18 mouse cellular contexts compared by ENCODE assay signal in genomic region chr13:53461346-53461745, GRCm38 (mm10). TPM values are rescaled to one million over a fixed set of nuclear protein-coding genes. Genes with fewer than 3 reads are reported as not detected.
DNase-seq lines count a peak whose midpoint lies in the region; ATAC-seq lines count a peak whose summit lies in the region.
"Had no signal": no experiment of that assay in that cellular context is flagged by ENCODE, and none has a peak within 500 bp of the region (broad histone marks: within the 10 kb centered on the region; RNA-seq: fewer than 3 reads in every experiment).

No protein-coding gene starts in this region.

- H3K4me1 ChIP-seq in hindbrain, embryonic 10.5 days (replicated peaks) = peaks cover 58% of the 10 kb centered on the region
- H3K4me1 ChIP-seq in hindbrain, embryonic 12.5 days = peaks cover 42% of the 10 kb centered on the region
- peaks cover 18% of the 10 kb centered on the region; the same call in 1 of the 2 replicates for H3K4me1 ChIP-seq in neural tube, embryonic 14.5 days (ENCODE audit: control insufficient read depth, insufficient read depth, low read length)
- H3K4me1 ChIP-seq in neural tube, embryonic 15.5 days = peaks cover 39% of the 10 kb centered on the region
- H3K4me1 ChIP-seq in embryonic facial prominence, embryonic 10.5 days = peaks cover 55% of the 10 kb centered on the region
- H3K4me1 ChIP-seq: liver, embryonic 15.5 days had no signal

- H3K9ac ChIP-seq in hindbrain, embryonic 12.5 days = no peak overlapping the region
- no peak overlapping the region for H3K9ac ChIP-seq in neural tube, embryonic 14.5 days (replicated peaks; ENCODE audit: low read depth, low read length)
- H3K9ac ChIP-seq in neural tube, embryonic 15.5 days (replicated peaks) = no peak overlapping the region
- H3K9ac ChIP-seq: forebrain, embryonic 12.5 days; kidney, embryonic 15.5 days; liver, embryonic 15.5 days; lung, embryonic 15.5 days had no signal

- 9% methylated on average over 2 of the region's 2 CpGs for WGBS in hindbrain, embryonic 10.5 days
- 14% methylated on average over 2 of the region's 2 CpGs for WGBS in hindbrain, embryonic 12.5 days
- WGBS in neural tube, embryonic 14.5 days = 19% methylated on average over 2 of the region's 2 CpGs
- WGBS in neural tube, embryonic 15.5 days = 38% methylated on average over 2 of the region's 2 CpGs
- WGBS in embryonic facial prominence, embryonic 10.5 days = 33% methylated on average over 2 of the region's 2 CpGs

- H3K27ac ChIP-seq in hindbrain, embryonic 10.5 days = peak overlapping the region; percentile 89; the same call in 1 of the 2 replicates
- H3K27ac ChIP-seq in hindbrain, embryonic 12.5 days = no peak overlapping the region
- no peak overlapping the region for H3K27ac ChIP-seq in neural tube, embryonic 14.5 days (ENCODE audit: low read depth, low read length)
- H3K27ac ChIP-seq in neural tube, embryonic 15.5 days (replicated peaks) = no peak overlapping the region
- no peak overlapping the region for H3K27ac ChIP-seq in embryonic facial prominence, embryonic 10.5 days (replicated peaks)
- H3K27ac ChIP-seq: forebrain, embryonic 12.5 days; kidney, embryonic 15.5 days; liver, embryonic 15.5 days; lung, embryonic 15.5 days; stomach, postnatal 0 days had no signal

- no peak for DNase-seq in hindbrain, embryonic 10.5 days (ENCODE audit: low spot score)
- DNase-seq in embryonic facial prominence, embryonic 10.5 days (ENCODE audit: low spot score) = no peak
- DNase-seq in cerebellum, adult 8-10 months = no peak
- DNase-seq in lung, postnatal 10 days = no peak
- DNase-seq in lung, postnatal 36 days = no peak
- DNase-seq: cerebellum, adult 2 months; layer of hippocampus, adult 9-11 months; right cerebral cortex, postnatal 14 days had no signal

- no peaks in the 10 kb centered on the region for H3K9me3 ChIP-seq in hindbrain, embryonic 10.5 days
- H3K9me3 ChIP-seq in hindbrain, embryonic 12.5 days (replicated peaks) = no peaks in the 10 kb centered on the region
- H3K9me3 ChIP-seq in neural tube, embryonic 14.5 days (ENCODE audit: control insufficient read depth, low read length) = no peaks in the 10 kb centered on the region
- H3K9me3 ChIP-seq in neural tube, embryonic 15.5 days (replicated peaks) = no peaks in the 10 kb centered on the region
- no peaks in the 10 kb centered on the region for H3K9me3 ChIP-seq in embryonic facial prominence, embryonic 10.5 days
- H3K9me3 ChIP-seq: forebrain, embryonic 12.5 days; kidney, embryonic 15.5 days; liver, embryonic 15.5 days; lung, embryonic 15.5 days had no signal

- ATAC-seq in hindbrain, embryonic 12.5 days (ENCODE audit: low FRiP score) = no peak
- 0 out of 2 replicates have a peak, but pooled peaks have one; percentile 10 for ATAC-seq in neural tube, embryonic 14.5 days (ENCODE audit: low read depth)
- ATAC-seq in neural tube, embryonic 15.5 days (ENCODE audit: low FRiP score) = no peak
- ATAC-seq: intestine, postnatal 0 days had no signal

- H3K4me3 ChIP-seq in hindbrain, embryonic 10.5 days = 0 out of 2 replicates have a peak overlapping the region, but pooled peaks have one; percentile 54
- no peak overlapping the region for H3K4me3 ChIP-seq in hindbrain, embryonic 12.5 days
- H3K4me3 ChIP-seq in neural tube, embryonic 14.5 days (ENCODE audit: low read depth, low read length) = no peak overlapping the region
- H3K4me3 ChIP-seq in neural tube, embryonic 15.5 days (replicated peaks) = no peak overlapping the region
- peak overlapping the region; percentile 61; the same call in 1 of the 2 replicates for H3K4me3 ChIP-seq in embryonic facial prominence, embryonic 10.5 days
- H3K4me3 ChIP-seq: liver, embryonic 15.5 days had no signal

- H3K27me3 ChIP-seq in hindbrain, embryonic 10.5 days (ENCODE audit: insufficient read depth, poor library complexity, severe bottlenecking) = peaks cover 96% of the 10 kb centered on the region
- peaks cover 63% of the 10 kb centered on the region for H3K27me3 ChIP-seq in hindbrain, embryonic 12.5 days
- H3K27me3 ChIP-seq in neural tube, embryonic 14.5 days (ENCODE audit: control insufficient read depth, insufficient read depth, low read length) = peaks cover 12% of the 10 kb centered on the region
- H3K27me3 ChIP-seq in neural tube, embryonic 15.5 days (replicated peaks) = peaks cover 54% of the 10 kb centered on the region
- H3K27me3 ChIP-seq in embryonic facial prominence, embryonic 10.5 days (replicated peaks; ENCODE audit: low read depth, poor library complexity, severe bottlenecking) = peaks cover 98% of the 10 kb centered on the region

- H3K4me2 ChIP-seq in hindbrain, embryonic 12.5 days (replicated peaks) = no peak overlapping the region
- no peak overlapping the region for H3K4me2 ChIP-seq in neural tube, embryonic 14.5 days (ENCODE audit: low read depth, low read length)
- no peak overlapping the region for H3K4me2 ChIP-seq in neural tube, embryonic 15.5 days

- H3K36me3 ChIP-seq in hindbrain, embryonic 10.5 days = no peaks in the 10 kb centered on the region
- H3K36me3 ChIP-seq in hindbrain, embryonic 12.5 days = no peaks in the 10 kb centered on the region
- no peaks in the 10 kb centered on the region for H3K36me3 ChIP-seq in neural tube, embryonic 14.5 days (ENCODE audit: control insufficient read depth, insufficient read depth, low read length)
- H3K36me3 ChIP-seq in neural tube, embryonic 15.5 days = no peaks in the 10 kb centered on the region
- H3K36me3 ChIP-seq in embryonic facial prominence, embryonic 10.5 days (replicated peaks) = no peaks in the 10 kb centered on the region
- H3K36me3 ChIP-seq: forebrain, embryonic 12.5 days; kidney, embryonic 15.5 days; liver, embryonic 15.5 days; lung, embryonic 15.5 days had no signal

RNA-seq across cellular contexts. Expression of gene Msx2, which starts 11.5 kb away (rescaled TPM):
- polyA plus RNA-seq in hindbrain, embryonic 10.5 days (2016; fragmentation: Nextera tagmentation; extraction: Ambion mirVana) = 45.5 and 57.9 TPM in 2 replicates
- polyA plus RNA-seq in hindbrain, embryonic 12.5 days (2016; fragmentation: Nextera tagmentation; extraction: Ambion mirVana) = 60.3 and 65.2 TPM in 2 replicates
- 0.44 and 0.76 TPM in 2 replicates for polyA plus RNA-seq in neural tube, embryonic 14.5 days (2014; fragmentation: Nextera tagmentation; extraction: Ambion mirVana)
- polyA plus RNA-seq in neural tube, embryonic 15.5 days (2015; fragmentation: Nextera tagmentation; extraction: Ambion mirVana) = 0.82 and 0.88 TPM in 2 replicates
- 41.4 and 57.6 TPM in 2 replicates for polyA plus RNA-seq in embryonic facial prominence, embryonic 10.5 days (2016; fragmentation: Nextera tagmentation; extraction: Ambion mirVana)
- polyA plus RNA-seq: intestine, postnatal 0 days; large intestine, adult 2 months; liver, embryonic 15.5 days had no signal

Comparison
In these comparisons a context has a peak if more than half of its experiments do, and no peak if none do; other contexts are left out.
1. H3K4me3 ChIP-seq: peak in hindbrain, embryonic 10.5 days (single experiment) and embryonic facial prominence, embryonic 10.5 days (single experiment); none in hindbrain, embryonic 12.5 days (single experiment), neural tube, embryonic 14.5 days (single experiment) and neural tube, embryonic 15.5 days (single experiment).
2. RNA of gene Msx2, which starts 11.5 kb away (polyA plus RNA-seq): 60.3 to 65.2 TPM in hindbrain, embryonic 12.5 days, 45.5 to 57.9 TPM in hindbrain, embryonic 10.5 days and 41.4 to 57.6 TPM in embryonic facial prominence, embryonic 10.5 days; 0.82 to 0.88 TPM in neural tube, embryonic 15.5 days and 0.44 to 0.76 TPM in neural tube, embryonic 14.5 days; every median in the first group is over 10 times any median in the second.